Mouse (Mus musculus) v-Abl transformed pro-B cells (cell line): Measurements from ENCODE around the gene Acot7.

Source experiments
- in situ Hi-C, 2 experiments: fragments of 400-800 bp; cut with MboI; formaldehyde crosslinking; loops; one replicate each; pipeline ENCODE4 v1.15.1; 2025; ENCODE audit not compliant: unreplicated experiment in 2 of 2

Gene Acot7

DNA sequence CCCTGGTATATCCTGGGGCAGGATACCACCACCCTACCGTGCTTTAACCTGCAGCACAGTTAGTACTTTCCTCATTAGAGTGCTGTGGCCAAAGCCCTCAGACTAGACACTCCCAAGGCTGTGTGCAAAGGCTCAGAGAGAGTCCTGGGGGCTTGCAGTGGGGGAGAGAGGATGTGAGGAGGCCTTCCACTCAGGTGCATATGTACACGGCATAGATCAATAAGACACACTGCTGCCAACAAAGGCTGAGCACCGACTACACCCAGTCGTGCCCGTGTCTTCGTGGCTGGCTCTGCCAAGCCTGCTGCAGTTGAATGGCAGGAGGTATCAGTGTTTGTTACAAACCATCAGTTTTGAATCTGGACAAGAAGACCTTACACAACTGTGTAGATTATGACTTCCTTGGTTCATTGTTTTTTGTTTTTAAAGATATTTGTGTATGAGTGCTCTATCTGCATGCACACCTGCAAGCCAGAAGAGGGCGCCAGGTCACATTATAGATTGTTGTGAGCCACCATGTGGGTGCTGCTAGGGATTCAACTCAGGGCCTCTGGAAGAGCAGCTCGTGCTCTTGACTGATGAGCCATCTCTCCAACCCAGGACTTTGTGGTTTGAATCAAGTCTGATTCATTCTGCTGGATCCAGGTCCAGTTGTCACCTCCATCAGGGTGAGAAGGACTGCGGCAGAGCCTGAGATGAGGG is 87.1 kb downstream of the Acot7 start:
- in situ Hi-C loops: no loop called here

DNA sequence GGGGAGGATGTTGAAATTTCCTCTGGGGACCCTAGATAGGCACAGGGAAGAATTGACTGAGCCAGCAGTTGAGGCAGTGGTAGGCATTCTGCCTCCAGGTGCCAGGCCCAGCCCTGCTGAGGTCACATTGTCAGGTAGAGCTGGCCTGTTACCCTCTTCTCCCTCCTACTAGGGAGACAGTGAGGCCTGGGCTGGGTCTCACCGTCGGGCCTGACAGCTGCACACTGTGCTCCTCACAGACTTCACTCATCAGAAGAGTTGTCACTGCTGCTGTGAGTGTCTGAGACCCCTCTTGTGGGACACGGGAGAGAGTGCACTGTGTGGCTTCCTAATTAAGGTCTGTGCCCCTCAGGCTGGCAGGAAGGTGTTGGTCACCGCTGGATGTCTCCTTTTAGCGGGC is 87.9 kb downstream of the Acot7 start:
- in situ Hi-C loops: no loop called here

DNA sequence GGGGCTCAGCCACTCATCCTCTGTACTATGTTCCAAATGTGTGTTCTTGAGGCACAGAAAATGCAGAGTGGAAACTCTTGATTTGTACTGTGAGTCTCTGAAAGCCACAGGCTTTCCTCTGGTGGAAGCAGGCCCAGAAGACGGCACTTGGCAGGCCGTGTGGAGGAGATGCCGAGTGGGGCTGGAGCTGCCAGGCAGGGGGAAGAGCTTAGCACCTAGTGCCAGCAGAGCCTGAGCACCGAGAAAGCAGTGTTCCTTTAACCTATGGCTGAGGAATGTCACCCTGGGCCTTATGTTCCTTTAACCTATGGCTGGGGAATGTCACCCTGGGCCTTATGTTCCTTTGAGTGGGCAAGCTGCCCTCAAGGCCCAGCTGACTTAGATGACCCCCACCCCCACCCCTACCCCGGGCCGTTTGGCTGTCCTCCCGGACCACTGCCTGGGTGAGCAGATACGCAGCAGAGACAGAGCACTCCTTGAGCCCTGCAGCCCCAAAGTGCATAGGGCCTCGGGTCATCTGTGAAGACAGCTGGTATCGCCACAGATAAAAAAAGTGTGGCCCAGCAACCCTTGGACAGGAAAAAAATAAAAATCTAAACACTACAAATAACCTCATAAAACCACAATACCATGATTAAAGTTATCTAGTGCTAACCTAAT is 88.4 kb downstream of the Acot7 start:
- in situ Hi-C loops: no loop called here

DNA sequence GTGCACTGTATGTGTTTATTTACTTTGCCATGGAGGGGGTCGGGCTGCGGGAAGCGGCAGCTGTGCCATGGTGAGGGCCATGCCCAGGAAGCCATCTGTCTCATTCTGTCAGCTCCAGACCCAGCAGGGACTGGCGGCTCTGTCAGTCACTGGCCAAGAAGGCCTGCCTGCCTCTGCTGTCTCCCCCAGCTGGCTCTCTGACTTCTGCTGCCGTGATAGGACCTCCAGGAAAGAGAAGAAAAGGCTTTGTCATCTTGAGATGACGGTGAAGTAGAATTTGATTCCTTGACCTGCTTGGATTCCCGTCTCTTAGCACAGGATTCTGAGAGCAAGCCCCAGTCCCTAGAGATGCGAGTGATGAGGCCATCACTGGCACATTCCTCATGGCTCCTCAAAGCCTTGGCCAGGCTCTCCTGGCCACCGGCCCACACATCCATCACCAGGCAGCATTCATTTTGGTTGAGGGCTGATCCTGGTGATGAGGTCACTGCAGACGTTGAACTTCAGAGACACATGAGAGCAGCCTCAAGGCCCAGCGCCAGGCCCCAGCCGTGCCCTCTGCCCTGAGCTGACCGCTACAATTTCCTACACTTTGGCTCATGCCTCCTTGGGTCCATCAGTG is 89.9 kb downstream of the Acot7 start:
- in situ Hi-C loops: no loop called here

DNA sequence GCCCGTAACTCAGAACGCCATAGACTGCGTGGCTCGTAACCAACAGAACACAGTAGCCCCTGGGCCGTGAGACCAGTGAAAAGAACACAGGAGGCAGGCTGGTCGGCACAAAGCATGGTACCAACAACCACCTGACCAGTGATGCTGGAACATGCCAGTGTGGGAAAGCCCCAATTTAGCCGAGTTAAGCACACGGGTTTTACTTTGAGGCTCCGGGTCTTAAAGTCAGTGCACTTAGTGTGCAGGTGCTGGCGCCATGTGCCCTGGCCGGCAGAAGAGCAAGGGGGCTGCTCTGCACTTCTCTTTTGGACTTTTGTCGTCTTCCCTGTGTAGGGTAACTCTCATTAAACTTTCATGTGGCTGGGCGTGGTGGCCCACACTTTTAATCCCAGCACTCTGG is 92.0 kb downstream of the Acot7 start:
- in situ Hi-C loops: no loop called here

DNA sequence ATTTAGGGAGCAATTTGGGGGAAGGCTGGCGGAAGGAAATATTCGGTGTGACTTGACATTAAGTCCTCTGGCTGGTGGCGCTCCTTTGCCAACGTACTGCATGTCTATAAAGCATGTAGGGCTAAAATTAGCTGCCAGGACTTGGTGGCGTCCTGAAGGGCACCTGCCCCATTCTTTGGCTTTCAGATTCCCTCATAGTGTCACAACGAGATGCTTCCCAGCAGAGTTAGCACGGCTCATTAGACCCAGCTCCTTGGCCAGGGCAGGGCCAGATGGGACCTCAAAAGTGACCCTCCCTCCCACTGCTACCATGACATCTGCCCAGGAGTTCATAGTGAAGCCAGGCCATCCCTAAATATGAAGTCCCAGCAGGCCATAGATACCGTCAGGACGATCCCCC is 92.7 kb downstream of the Acot7 start:
- in situ Hi-C loops: no loop called here

DNA sequence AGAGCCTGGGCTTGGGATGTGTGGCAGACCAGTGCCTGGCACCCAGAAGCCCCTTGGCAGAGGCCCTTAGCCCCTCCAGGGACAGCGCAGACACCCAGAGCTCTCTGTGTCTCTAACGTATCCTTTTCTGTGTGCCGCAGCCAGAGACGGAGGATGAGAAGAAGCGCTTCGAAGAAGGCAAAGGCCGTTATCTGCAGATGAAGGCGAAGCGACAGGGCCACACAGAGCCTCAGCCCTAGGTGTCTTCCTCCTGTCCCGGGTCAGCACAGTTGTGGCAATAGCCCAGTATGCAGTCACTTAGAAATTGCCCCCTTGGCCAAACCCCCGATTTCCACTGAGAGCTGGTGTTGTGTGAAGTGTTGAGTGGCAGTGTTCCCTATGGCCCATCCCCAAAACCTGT is 93.4 kb downstream of the Acot7 start:
- in situ Hi-C loops: no loop called here

DNA sequence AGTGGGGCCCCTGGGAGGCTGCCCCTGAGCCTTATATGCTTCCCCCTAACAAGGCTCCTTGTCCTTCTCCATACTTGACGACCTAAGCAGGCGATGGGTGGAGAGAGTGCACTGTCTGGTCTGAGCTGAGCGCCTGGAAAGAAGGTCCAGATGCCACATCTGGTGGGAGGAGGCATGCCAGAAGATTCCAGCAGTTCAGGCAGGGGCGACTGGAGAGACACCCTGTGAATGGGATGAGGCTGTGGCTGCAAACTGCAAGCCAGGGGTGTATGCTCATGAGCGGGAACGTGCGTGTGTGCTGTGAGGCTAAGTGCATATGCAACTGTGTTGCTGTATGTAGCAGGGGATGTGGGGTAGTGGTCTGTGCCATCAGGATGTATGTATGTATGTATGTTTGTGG is 94.1 kb downstream of the Acot7 start:
- in situ Hi-C loops: no loop called here

DNA sequence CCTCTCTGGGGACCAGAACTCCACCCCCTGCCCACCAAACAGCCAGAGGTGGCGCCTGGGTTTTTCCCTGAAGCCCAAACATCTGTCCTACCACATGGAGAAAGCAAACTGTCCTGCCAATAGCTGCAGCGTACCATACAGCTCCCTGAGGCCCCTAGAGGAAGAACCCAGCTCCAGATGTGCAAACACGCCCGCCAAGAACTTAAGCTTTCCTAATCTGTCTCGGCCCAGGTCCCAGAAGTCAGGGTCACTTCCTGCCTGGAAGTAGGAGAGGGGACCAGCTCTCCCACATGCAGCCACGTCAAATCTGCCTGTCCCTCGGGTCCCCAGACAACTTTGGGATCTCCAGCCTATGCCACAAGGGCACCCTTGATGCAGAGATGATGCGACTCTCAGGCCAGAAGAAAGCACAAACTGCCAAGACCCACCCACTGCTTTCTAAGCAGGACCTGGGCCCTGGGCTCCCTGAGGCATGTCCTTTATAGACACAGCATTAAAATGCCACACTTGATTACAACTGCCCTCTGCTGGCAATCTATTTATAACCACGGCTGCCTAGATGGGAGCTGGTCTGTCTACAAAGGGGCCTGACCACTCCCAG is 94.6 kb downstream of the Acot7 start:
- in situ Hi-C loops: no loop called here

DNA sequence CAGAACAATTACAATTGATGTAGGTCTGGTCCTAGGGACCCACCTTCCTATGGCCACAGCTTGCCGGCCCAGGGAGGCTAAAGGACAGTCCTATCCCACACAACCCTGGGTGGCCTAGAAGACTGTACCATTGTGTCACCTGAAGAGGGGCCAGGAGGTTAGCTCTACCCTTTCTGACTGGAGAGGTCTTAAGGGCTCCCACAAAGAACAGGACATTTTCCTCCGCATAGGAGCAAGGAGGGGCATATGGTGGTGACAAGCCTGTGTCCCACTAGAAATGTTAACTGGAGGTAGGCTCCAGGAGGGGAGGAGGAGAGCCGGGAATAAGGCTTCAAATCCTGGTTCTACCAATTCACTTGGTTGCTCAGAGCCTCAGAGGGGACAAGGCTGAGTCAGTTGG is 95.3 kb downstream of the Acot7 start:
- in situ Hi-C loops: no loop called here

DNA sequence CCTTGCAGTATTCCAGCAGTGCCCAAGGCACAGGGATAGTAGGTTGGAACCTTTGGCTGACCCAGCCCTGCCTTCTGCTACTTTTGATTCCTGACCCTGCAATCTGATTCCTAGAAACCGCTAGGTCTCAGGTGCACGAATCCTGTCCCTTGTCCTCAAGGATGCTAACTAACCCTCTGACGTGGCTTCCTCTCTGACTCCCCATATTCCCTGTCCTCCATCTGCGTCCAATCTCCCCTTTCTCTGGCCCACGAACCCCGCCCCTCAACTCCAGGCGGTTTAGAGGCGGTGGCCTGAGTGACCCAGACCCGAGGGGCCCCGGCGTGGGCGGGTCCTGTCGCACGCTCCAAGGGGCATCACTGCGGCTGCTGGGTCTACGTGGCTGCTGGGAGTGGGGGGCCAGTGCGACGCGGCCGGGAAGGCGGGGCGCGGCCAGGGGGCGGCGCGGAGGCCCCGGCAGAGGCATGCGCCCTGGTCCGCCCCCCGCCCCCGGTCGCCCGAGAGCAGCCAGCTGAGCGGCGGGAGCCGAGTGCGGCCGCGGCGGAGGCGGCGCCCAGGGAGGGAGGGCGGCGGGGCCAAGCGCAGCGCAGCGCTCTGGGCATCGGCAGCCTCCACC is 95.8 kb downstream of the Acot7 start, which contains the start of gene Gpr153:
TSS of gene Gpr153 (plus strand) at position 612 of the 616 bp plus-strand sequence.
- in situ Hi-C loops: no loop called here

DNA sequence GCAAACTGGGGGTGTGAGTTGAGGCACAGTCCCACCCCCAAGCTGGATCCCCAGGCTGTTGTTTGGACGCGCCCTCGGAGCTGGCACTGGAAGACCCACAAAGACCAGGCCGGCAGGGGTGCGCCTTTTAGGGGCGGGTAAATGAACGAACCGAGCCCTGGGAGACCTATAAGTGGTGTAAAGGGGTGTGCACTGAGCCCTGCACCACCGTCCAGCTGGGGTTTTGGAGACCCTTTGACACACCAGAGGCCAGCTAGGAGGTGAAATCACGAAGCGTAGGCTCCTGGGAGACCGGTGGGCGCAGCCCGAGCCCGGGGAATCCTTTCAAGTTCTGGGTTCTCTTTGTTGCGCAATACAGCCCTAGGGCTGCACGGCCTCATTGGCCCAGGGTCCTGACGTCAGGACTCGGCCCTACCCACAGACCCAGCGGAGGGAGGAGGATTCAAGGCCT is 96.8 kb downstream of the Acot7 start:
- in situ Hi-C loops: loop anchor here in 1 of 2 experiments (25.0 kb wide), 2 partner anchors 287 to 1688 kb away; partner anchors contain the start of genes A430005L14Rik, Phf13 and Thap3

DNA sequence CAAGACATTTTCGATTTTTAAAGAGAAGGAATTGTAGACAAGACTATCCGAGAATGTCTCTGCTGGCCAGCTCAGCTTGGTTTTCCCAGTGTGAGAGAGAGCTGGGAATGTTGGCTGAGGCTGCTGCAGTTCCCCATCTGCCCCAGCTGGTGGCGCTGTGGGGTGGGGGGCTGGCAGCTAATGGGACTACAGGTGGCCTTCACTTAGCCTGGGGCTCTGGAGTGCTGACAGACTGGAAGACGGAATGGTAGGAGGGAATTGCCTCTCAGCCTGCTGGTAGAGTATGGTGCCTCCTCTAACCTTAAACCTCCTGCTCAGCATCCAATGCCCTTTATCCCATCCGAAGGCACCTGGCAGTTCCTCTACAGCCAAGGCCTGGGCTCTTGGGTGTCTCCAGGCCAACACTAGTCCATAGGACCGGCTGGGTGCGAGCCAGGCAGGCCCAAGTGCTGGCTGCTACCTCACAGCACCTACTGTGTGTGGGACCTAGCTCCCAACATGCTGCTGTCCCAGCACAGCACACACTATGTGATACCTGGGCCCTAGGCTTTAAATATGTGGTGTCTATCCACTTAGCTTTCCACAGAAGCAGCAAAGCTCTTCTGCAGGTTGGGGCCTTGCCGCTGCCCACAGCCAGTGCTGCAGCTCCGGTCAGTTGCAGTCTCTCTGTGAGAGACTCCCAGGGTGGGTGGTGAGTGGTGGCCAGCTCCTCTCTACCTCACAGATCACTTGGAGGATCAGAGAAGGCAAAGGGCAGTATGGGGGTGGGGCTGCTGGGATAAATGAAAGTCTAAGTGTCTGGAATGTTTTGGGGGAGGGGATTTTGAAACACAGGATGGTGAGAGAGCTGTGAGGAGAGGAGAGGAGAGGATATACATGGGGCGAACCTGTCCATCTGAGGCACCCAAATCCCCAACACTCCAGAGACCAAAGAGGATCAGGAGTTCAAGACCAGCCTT is 98.7 kb downstream of the Acot7 start:
- in situ Hi-C loops: loop anchor here in 1 of 2 experiments (25.0 kb wide), 2 partner anchors 289 to 1686 kb away; partner anchors contain the start of genes A430005L14Rik, Phf13 and Thap3

DNA sequence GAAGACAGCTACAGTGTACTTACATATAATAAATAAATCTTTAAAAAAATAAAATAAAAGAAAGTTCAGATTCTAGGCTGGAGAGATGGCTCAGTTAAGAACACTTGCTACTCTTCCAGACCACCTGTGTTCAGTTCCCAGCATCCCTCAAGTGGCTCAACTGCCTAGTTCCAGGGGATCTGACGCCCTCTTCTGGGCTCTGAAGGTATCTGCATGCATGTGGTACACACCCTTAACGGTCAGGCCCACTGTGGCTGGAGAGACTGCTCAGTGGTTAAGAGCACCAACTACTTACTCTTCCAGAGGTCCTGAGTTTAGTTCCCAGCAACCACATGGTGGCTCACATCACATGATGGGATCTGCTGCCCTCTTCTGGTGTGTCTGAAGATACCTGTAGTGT is 100.0 kb downstream of the Acot7 start:
- in situ Hi-C loops: loop anchor here in 1 of 2 experiments (25.0 kb wide), 2 partner anchors 291 to 1684 kb away; partner anchors contain the start of genes A430005L14Rik, Phf13 and Thap3

DNA sequence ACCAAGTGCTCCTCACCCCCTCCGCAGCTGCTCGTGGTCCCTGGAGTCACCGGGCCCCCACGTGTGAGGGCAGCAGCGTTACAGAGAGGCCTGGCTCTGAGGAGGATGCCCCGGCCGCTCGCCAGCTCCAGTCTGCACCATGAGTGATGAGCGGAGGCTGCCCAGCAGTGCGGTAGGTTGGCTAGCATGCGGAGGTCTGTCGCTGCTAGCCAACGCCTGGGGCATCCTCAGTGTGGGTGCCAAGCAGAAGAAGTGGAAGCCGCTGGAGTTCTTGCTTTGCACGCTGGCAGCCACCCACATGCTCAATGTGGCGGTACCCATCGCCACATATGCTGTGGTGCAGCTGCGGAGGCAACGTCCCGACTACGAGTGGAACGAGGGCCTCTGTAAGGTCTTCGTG is 101.1 kb downstream of the Acot7 start:
- in situ Hi-C loops: loop anchor here in 1 of 2 experiments (25.0 kb wide), 2 partner anchors 292 to 1683 kb away; partner anchors contain the start of genes A430005L14Rik, Phf13 and Thap3

DNA sequence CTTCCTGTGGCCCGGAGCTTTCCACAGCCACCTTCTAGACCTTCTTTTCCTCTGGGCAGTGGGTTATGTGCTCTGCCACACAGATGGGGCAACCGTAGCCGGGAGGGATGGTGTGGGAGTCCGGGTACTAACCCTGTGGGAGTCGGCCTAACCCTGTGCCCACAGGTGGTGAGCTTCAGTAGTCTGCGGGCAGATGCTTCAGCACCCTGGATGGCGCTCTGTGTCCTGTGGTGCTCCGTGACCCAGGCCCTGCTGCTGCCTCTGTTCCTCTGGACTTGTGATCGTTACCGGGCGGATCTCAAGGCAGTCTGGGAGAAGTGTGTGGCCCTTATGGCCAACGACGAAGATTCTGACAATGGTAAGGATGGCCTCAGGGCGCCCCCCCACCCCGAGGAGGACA is 103.7 kb downstream of the Acot7 start:
- in situ Hi-C loops: loop anchor here (10.0 to 25.0 kb wide), 3 partner anchors 67 to 1681 kb away; partner anchors contain the start of genes A430005L14Rik (in 1 of the 2), Phf13 (in 1 of the 2) and Thap3 (in 1 of the 2)

DNA sequence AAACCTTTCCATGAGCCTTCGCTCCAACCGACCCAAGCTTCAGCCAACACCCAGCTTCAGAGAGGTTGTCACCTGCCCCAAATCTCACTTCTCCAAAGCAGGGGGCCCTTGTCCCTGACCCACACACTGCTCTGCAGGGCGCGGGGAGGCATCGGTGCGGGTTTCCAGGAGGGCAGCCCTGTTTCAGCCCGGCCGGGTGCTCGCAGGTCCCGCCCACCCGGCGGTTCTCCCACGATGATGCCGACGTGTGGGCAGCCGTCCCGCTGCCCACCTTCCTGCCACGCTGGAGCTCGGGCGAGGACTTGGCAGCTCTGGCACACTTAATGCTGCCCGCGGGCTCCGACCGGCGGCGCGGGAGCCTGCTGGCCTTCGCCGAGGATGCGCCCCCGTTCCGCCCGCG is 104.8 kb downstream of the Acot7 start:
- in situ Hi-C loops: loop anchor here (10.0 to 25.0 kb wide), 3 partner anchors 68 to 1680 kb away; partner anchors contain the start of genes A430005L14Rik (in 1 of the 2), Phf13 (in 1 of the 2) and Thap3 (in 1 of the 2)

DNA sequence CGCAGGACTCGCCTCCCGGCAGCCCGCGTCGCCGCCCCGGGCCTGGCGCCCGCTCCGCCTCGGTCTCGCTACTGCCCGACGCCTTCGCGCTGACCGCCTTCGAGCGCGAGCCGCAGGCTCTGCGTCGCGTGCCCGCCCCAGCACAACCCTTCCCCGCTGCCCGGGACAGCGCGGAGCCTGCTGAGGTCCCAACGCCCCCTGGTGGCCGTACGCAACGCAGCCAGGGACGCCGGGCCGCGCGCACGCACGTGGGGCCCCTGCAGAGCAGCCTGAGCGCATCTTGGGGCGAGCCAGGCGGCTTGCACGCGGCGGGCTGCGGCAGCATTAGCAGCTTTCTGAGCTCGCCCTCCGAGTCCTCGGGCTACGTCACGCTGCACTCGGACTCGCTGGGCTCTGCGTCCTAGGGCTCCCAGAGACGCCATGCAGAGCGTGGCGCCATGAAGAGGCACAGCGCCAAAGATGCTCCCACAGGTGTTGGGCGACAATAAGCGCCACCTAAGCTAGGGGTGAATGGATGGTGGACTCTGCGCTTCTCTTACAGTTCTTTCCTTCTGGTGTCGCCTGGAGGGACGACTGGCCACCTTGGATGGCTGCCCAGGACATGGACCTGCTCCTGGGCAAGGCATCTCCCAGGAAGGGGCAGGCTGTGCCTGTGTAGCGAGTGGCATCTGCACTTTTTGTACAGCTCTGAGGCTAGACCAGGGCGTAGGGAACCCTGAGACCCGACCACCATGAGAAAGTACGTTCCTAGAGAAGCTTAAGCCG is 105.4 kb downstream of the Acot7 start:
- in situ Hi-C loops: loop anchor here (10.0 to 25.0 kb wide), 3 partner anchors 69 to 1679 kb away; partner anchors contain the start of genes A430005L14Rik (in 1 of the 2), Phf13 (in 1 of the 2) and Thap3 (in 1 of the 2)
